Mouse (Mus musculus): ENCODE results near the gene Ap1s1.

- TF ChIP-seq CTCF (conservative IDR thresholded peaks at IDR 0.05; ENCODE audit: low read length) (peak; percentile 56), NANOG (IDR thresholded peaks at IDR 0.05; ENCODE audit: borderline replicate concordance, low read length) (no peak), POU5F1 (IDR thresholded peaks at IDR 0.05; ENCODE audit: borderline replicate concordance, low read length) (no peak)
Observed at GRCm38 (mm10) chr5:137065923-137066322, 20.0 kb upstream of the Ap1s1 start.
